8 mouse cellular contexts compared by ENCODE assay signal in genomic region chr14:58937791-58938600, GRCm38 (mm10).
A peak's percentile ranks its signal among the peaks of the same experiment; 100 is the strongest.
DNase-seq lines count a peak whose midpoint lies in the region; ATAC-seq and TF ChIP-seq lines count a peak whose summit lies in the region.

No protein-coding gene starts in this region.

- H3K9ac ChIP-seq in forebrain, embryonic 14.5 days (ENCODE audit: low read length) = no peak overlapping the region

- no peaks in the 10 kb centered on the region for H3K36me3 ChIP-seq in forebrain, embryonic 14.5 days (ENCODE audit: control insufficient read depth, insufficient read depth, low read length)

- intact Hi-C loops in left cerebral cortex, adult 2 months (cut with DNase I) = no loop called here
- intact Hi-C loops in left cerebral cortex, postnatal 36 days (cut with DNase I) = no loop called here

- DNase-seq in left cerebral cortex, adult 2 months (ENCODE audit: extremely low spot score in 1 of 2, low spot score in 2 of 2) = no peak
- DNase-seq in left cerebral cortex, postnatal 36 days (ENCODE audit: low spot score in 2 of 2) = no peak
- peak; percentile 70 for DNase-seq in brain, embryonic 14.5 days (ENCODE audit: low read depth)
- DNase-seq in forebrain, embryonic 14.5 days (ENCODE audit: low spot score) = peak; percentile 65
- peak; percentile 39 for DNase-seq in mesoderm, embryonic 11.5 days (ENCODE audit: low read depth, low spot score)
- no peak for DNase-seq in T-cell, adult 2 months (ENCODE audit: low spot score)
- DNase-seq in spleen, postnatal 4 days (ENCODE audit: low spot score in 2 of 2) = no peak

- no peak overlapping the region for H3K4me3 ChIP-seq in left cerebral cortex, adult 2 months
- no peak overlapping the region for H3K4me3 ChIP-seq in forebrain, embryonic 14.5 days (ENCODE audit: low read depth, low read length)

- WGBS in forebrain, embryonic 14.5 days = 53% methylated on average over 12 of the region's 12 CpGs

- peak overlapping the region; percentile 18 for H3K4me2 ChIP-seq in forebrain, embryonic 14.5 days (ENCODE audit: low read length)

- ATAC-seq in forebrain, embryonic 14.5 days = peak; percentile 82
- no peak for ATAC-seq in granulocyte monocyte progenitor cell, adult 5-6 weeks (replicated peaks; ENCODE audit: poor library complexity, severe bottlenecking)

- no peak overlapping the region for H3K27ac ChIP-seq in left cerebral cortex, adult 2 months
- no peak overlapping the region for H3K27ac ChIP-seq in forebrain, embryonic 14.5 days (ENCODE audit: low read depth, low read length)

- H3K27me3 ChIP-seq in forebrain, embryonic 14.5 days (replicated peaks; ENCODE audit: control insufficient read depth, insufficient read depth, low read length) = no peaks in the 10 kb centered on the region

- no peak for TF ChIP-seq POLR2A in brain, embryonic 14.5 days (IDR thresholded peaks at IDR 0.05; ENCODE audit: borderline replicate concordance, extremely low read depth, insufficient read depth, insufficient read length, poor library complexity, severe bottlenecking)

- TF ChIP-seq CTCF in left cerebral cortex, adult 2 months (IDR thresholded peaks at IDR 0.05) = peak; percentile 36
- TF ChIP-seq CTCF in brain, embryonic 14.5 days (IDR thresholded peaks at IDR 0.05; ENCODE audit: borderline replicate concordance, extremely low read depth, insufficient read depth, insufficient read length) = peak; percentile 42; the same call in 1 of the 2 replicates

- H3K9me3 ChIP-seq in forebrain, embryonic 14.5 days (replicated peaks; ENCODE audit: control insufficient read depth, low read length) = no peaks in the 10 kb centered on the region

- H3K4me1 ChIP-seq in forebrain, embryonic 14.5 days (ENCODE audit: control insufficient read depth, insufficient read depth, low read length) = peaks cover 15% of the 10 kb centered on the region

Comparison
In these comparisons a context has a peak if more than half of its experiments do, and no peak if none do; other contexts are left out.
1. DNase-seq: peak in brain, embryonic 14.5 days (single experiment), forebrain, embryonic 14.5 days (single experiment) and mesoderm, embryonic 11.5 days (single experiment); none in left cerebral cortex, adult 2 months (0 of 2), left cerebral cortex, postnatal 36 days (0 of 2), T-cell, adult 2 months (single experiment) and spleen, postnatal 4 days (0 of 2).